Mouse (Mus musculus) ES-E14 (cell line): ENCODE data around the gene Lama2.

ENCODE experiments used
- CHD2 ChIP-seq: IDR thresholded peaks from 2 replicates; pipeline ENCODE4 v1.6.1; 2014; ENCODE audit warnings: mild to moderate bottlenecking, low read depth, low read length, inconsistent platforms
- HCFC1 ChIP-seq: IDR thresholded peaks from 2 replicates; pipeline ENCODE4 v1.6.1; 2012; ENCODE audit warnings: low read length, inconsistent platforms, borderline replicate concordance; ENCODE audit not compliant: insufficient read depth
- MAFK ChIP-seq: IDR thresholded peaks from 2 replicates; pipeline ENCODE4 v1.6.1; 2014; ENCODE audit warnings: mild to moderate bottlenecking, low read depth, low read length, inconsistent platforms; ENCODE audit not compliant: insufficient read depth
- ZC3H11A ChIP-seq: IDR thresholded peaks from 2 replicates; pipeline ENCODE4 v1.6.1; 2012; ENCODE audit warnings: low read depth, mild to moderate bottlenecking, inconsistent platforms, low read length, borderline replicate concordance
- ZNF384 ChIP-seq: IDR thresholded peaks from 2 replicates; pipeline ENCODE4 v1.6.1; 2012; ENCODE audit warnings: low read depth, low read length, inconsistent platforms

DNA sequence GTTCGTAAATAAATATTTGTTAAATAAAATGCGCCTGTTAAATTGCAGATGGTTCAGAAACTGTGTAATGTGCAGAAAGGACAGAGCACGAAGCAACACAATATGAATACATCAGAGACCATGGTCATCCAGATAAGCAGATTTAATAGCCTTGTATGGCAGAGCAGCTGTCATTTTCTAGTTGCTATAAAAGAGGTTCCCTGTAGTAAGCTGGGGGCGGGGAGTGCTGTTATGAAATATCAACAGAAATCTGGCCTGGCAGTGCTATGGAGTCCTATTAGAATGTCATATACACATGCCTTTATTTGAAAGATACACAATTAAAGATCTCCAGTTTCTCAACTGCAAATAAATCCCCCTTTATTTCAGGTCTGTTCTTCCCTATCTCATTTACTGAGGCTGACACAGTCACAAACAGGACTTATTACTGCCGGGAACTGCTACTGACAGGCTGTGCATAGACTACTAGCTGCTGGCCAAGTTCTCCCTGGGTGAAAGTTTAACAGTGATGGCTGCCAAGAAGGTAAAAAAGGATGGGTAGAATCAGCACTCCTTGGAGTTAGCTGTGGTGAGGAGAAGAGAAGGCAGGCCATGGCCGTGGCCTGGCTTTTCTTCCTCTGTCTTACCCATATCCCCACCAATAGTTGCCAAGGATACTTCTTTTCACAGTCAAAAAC lies 396.8 kb downstream of the Lama2 start:
- TF ChIP-seq HCFC1 = no peak
- TF ChIP-seq MAFK = no peak
- TF ChIP-seq CHD2 = no peak
- no peak for TF ChIP-seq ZNF384
- no peak for TF ChIP-seq ZC3H11A
